Mouse (Mus musculus): ENCODE measurements around the gene Senp7. TPM values are rescaled to one million over a fixed set of nuclear protein-coding genes. Genes with fewer than 3 reads are reported as not detected.
"Not testable (repeated sequence)": the region's sequence is repeated elsewhere in the genome, so short reads cannot be mapped to it uniquely, and the experiment has no call there.

Gene Senp7
- polyA plus RNA-seq, 1 experiment from 2014 or later: 37.4 TPM

DNA sequence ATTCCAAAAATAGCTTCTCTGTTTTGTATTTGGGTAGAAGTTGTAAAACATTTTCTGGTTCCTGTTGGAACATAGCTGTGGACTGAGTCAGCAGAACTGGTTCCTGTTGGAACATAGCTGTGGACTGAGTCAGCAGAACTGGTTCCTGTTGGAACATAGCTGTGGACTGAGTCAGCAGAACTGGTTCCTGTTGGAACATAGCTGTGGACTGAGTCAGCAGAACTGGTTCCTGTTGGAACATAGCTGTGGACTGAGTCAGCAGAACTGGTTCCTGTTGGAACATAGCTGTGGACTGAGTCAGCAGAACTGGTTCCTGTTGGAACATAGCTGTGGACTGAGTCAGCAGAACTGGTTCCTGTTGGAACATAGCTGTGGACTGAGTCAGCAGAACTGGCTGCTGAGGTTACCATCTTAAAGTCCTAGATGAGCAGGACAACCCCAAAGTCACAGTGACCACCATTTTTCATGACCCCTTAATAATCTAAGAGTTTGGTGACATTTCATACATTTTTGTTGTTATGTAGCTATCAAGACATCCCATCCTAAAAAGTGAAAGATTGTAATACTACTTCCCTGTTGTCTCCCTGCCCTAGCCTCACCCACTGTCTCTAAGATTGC is 48.4 kb downstream of the Senp7 start:
- H3K9me3 ChIP-seq (ENCODE audit: control insufficient read depth, low read length); H3K9ac ChIP-seq (ENCODE audit: low read length); H3K4me2 ChIP-seq; H3K4me1 ChIP-seq (ENCODE audit: control insufficient read depth, insufficient read depth, low read length); DNase-seq (ENCODE audit: low spot score, missing footprints); ATAC-seq (ENCODE audit: low FRiP score); H3K27ac ChIP-seq (ENCODE audit: low read depth, low read length); H3K27me3 ChIP-seq (ENCODE audit: control insufficient read depth, insufficient read depth, low read length); H3K4me3 ChIP-seq (ENCODE audit: low read depth, low read length): not testable (repeated sequence)
- H3K36me3 ChIP-seq (ENCODE audit: control insufficient read depth, insufficient read depth, low read length): peaks cover 12% of the 10 kb centered on the region

DNA sequence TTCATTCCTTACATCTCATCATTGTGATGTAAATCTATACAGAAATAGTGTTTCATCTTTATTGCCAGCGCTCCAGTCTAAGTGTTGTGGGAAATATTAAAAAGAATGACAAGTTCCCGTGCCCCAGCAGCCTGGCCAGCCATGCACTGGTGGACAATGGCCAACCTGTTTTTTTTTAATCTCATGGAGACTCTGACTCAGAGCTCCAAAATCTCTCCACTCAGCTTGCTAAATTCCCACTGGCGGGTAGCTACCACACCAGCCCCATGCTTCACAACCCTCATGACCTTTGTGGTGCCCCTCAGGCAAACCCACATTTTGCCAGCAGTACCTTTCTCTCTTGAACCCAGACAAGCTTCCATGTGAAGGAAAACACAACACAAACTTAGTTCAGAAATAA is 67.6 kb downstream of the Senp7 start:
- no peak overlapping the region for H3K27ac ChIP-seq (ENCODE audit: low read depth, low read length)
- ATAC-seq (ENCODE audit: low FRiP score): no peak
- H3K27me3 ChIP-seq (ENCODE audit: control insufficient read depth, insufficient read depth, low read length): no peaks in the 10 kb centered on the region
- DNase-seq (ENCODE audit: low spot score, missing footprints): peak; percentile 39
- H3K4me2 ChIP-seq: no peak overlapping the region
- no peak overlapping the region for H3K4me3 ChIP-seq (ENCODE audit: low read depth, low read length)
- WGBS: 88% methylated on average over 3 of the region's 3 CpGs
- peaks cover 8% of the 10 kb centered on the region for H3K36me3 ChIP-seq (ENCODE audit: control insufficient read depth, insufficient read depth, low read length)
- no peak overlapping the region for H3K9ac ChIP-seq (ENCODE audit: low read length)
- H3K9me3 ChIP-seq (ENCODE audit: control insufficient read depth, low read length): no peaks in the 10 kb centered on the region
- H3K4me1 ChIP-seq (ENCODE audit: control insufficient read depth, insufficient read depth, low read length): no peaks in the 10 kb centered on the region

DNA sequence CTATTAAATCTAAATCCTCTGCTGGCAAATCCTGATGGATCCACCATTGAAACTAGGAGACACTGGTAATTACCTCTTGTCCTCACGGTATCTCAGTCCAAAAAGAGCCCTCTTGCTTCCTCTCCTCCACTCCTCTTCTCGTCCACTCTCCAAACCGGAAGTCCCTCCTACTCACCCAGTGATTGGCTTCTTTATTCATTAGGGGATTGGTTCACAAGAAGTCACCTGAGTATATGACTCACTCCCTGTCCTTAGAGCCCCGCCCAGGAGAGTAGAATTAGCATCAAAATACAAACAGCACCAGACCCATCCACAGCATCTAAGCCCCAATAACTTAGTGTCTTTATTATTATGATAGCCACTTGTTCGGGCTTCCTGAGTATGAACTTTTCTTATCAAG is 68.0 kb downstream of the Senp7 start:
- Histone ChIP-seq H3K4me3 (ENCODE audit: low read depth, low read length) (no peak overlapping the region), H3K27me3 (ENCODE audit: control insufficient read depth, insufficient read depth, low read length) (no peaks in the 10 kb centered on the region), H3K36me3 (ENCODE audit: control insufficient read depth, insufficient read depth, low read length) (peaks cover 10% of the 10 kb centered on the region), H3K27ac (ENCODE audit: low read depth, low read length) (no peak overlapping the region), H3K9me3 (ENCODE audit: control insufficient read depth, low read length) (no peaks in the 10 kb centered on the region), H3K4me1 (ENCODE audit: control insufficient read depth, insufficient read depth, low read length) (no peaks in the 10 kb centered on the region), H3K9ac (ENCODE audit: low read length) (no peak overlapping the region), H3K4me2 (no peak overlapping the region)
- ATAC-seq (ENCODE audit: low FRiP score) (no peak), DNase-seq (ENCODE audit: low spot score, missing footprints) (peak; percentile 33)
- 90% methylated on average over 5 of the region's 5 CpGs for WGBS

DNA sequence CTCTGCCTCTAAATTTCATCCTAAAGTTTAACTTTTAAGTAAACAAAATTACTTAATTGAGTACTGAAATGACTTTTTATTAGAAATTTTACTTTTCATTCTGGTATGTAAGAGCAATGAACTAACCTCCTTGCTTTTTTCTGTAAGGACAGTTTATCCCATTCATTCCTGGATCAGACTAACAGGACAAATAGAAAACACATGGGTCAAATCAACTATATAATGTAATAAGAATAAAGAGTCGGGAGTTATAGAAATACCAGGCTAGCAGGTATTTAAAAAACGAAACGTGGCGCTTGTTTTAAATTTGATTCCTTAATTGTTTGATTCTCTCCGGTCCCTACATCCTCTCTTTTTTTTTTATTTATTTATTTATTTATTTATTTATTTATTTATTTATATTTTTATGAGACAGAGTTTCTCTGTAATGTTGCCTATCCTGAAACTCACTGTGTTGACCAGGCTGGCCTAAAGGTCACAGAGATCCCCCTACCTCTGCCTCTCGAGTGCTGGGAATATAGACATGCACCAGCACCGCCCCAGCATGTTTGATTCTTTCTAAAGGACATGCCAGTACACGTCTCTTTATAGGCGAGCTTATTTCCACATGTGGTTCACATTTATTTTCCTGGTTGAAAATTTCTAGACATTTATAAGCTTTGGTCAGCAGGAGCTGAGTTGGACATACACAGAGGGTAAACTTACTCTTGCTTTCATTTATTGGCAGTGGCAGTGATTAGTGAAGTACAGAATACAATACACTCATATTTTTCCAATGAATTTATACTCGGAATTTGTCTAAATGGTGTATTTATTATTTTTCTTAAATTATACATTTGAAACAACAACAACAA is 69.4 kb downstream of the Senp7 start:
- Histone ChIP-seq H3K4me3 (ENCODE audit: low read depth, low read length) (no peak overlapping the region), H3K9ac (ENCODE audit: low read length) (no peak overlapping the region), H3K27me3 (ENCODE audit: control insufficient read depth, insufficient read depth, low read length) (no peaks in the 10 kb centered on the region), H3K4me2 (no peak overlapping the region), H3K4me1 (ENCODE audit: control insufficient read depth, insufficient read depth, low read length) (no peaks in the 10 kb centered on the region), H3K27ac (ENCODE audit: low read depth, low read length) (no peak overlapping the region), H3K9me3 (ENCODE audit: control insufficient read depth, low read length) (no peaks in the 10 kb centered on the region), H3K36me3 (ENCODE audit: control insufficient read depth, insufficient read depth, low read length) (peaks cover 10% of the 10 kb centered on the region)
- ATAC-seq (ENCODE audit: low FRiP score) (no peak), DNase-seq (ENCODE audit: low spot score, missing footprints) (peak; percentile 65)
- 89% methylated on average over 10 of the region's 10 CpGs for whole genome bisulfite sequencing

DNA sequence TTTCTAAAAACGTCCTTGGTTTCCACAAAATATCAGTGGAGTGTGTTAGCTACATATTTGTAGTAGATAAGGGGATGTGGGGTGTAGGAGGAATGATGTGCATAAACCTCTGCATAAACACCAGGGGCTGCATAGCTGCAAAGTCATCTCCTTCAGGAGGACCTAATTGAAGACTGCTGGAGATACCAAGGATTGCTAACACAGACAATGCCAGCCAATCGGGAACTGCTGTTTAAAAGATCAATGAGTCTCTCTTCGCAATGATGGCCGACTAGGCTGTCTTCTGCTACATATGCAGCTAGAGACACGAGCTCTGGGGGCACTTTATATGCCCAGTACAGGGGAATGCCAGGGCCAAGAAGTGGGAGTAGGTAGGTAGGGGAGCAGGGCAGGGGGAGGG is 74.4 kb downstream of the Senp7 start:
- Histone ChIP-seq H3K4me1 (ENCODE audit: control insufficient read depth, insufficient read depth, low read length) (no peaks in the 10 kb centered on the region), H3K9me3 (ENCODE audit: control insufficient read depth, low read length) (no peaks in the 10 kb centered on the region), H3K27me3 (ENCODE audit: control insufficient read depth, insufficient read depth, low read length) (no peaks in the 10 kb centered on the region), H3K27ac (ENCODE audit: low read depth, low read length) (no peak overlapping the region), H3K4me3 (ENCODE audit: low read depth, low read length) (no peak overlapping the region), H3K9ac (ENCODE audit: low read length) (no peak overlapping the region), H3K36me3 (ENCODE audit: control insufficient read depth, insufficient read depth, low read length) (peaks cover 3% of the 10 kb centered on the region; the same call in 1 of the 2 replicates), H3K4me2 (no peak overlapping the region)
- DNase-seq (ENCODE audit: low spot score, missing footprints) (peak; percentile 72), ATAC-seq (ENCODE audit: low FRiP score) (no peak)
- 87% methylated on average over 5 of the region's 5 CpGs for WGBS

DNA sequence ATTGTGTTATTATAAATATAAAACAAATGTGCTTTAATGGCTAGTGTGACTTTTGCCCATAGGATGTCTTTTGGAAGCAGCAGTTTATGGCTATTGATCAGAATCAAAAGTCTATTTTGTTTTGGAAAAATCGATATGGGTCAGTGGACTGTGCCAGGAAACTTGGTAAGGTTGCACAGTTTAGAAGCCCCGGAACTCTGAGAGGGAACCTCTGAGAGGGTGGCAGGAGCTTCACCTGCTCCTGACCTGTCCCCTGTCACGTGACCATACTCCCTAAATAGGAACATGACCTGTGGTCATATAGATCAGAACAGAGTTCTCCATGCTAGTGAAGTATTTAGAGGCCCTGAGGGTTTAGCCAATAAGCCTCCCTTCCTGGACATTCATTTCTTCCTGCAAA is 75.9 kb downstream of the Senp7 start:
- Histone ChIP-seq H3K9me3 (ENCODE audit: control insufficient read depth, low read length) (no peaks in the 10 kb centered on the region), H3K27me3 (ENCODE audit: control insufficient read depth, insufficient read depth, low read length) (no peaks in the 10 kb centered on the region), H3K9ac (ENCODE audit: low read length) (no peak overlapping the region), H3K4me1 (ENCODE audit: control insufficient read depth, insufficient read depth, low read length) (no peaks in the 10 kb centered on the region), H3K36me3 (ENCODE audit: control insufficient read depth, insufficient read depth, low read length) (peaks cover 3% of the 10 kb centered on the region; the same call in 1 of the 2 replicates), H3K27ac (ENCODE audit: low read depth, low read length) (no peak overlapping the region), H3K4me2 (no peak overlapping the region), H3K4me3 (ENCODE audit: low read depth, low read length) (no peak overlapping the region)
- 92% methylated on average over 3 of the region's 3 CpGs for WGBS
- ATAC-seq (ENCODE audit: low FRiP score) (no peak), DNase-seq (ENCODE audit: low spot score, missing footprints) (peak; percentile 53)

DNA sequence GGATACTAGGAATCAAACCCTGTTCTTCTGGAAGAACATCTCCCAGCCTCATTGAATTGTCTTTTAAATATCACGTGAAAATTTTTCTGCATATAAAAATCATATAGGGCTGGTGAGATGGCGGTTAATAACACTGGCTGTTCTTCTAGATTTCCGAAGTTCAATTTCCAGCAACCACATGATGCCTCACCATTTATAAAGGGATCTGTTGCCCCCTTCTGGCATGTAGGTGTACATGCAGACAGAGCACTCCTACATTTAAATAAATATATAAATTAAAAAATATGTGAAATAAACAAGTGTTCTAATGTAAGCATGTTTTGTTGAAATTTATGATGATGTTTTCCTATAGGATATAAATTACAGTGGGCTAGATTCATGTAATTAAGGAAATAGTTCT is 83.5 kb downstream of the Senp7 start:
- Histone ChIP-seq H3K4me1 (ENCODE audit: control insufficient read depth, insufficient read depth, low read length) (no peaks in the 10 kb centered on the region), H3K4me2 (no peak overlapping the region), H3K9me3 (ENCODE audit: control insufficient read depth, low read length) (no peaks in the 10 kb centered on the region), H3K36me3 (ENCODE audit: control insufficient read depth, insufficient read depth, low read length) (no peaks in the 10 kb centered on the region), H3K9ac (ENCODE audit: low read length) (no peak overlapping the region), H3K27ac (ENCODE audit: low read depth, low read length) (no peak overlapping the region), H3K4me3 (ENCODE audit: low read depth, low read length) (no peak overlapping the region), H3K27me3 (ENCODE audit: control insufficient read depth, insufficient read depth, low read length) (no peaks in the 10 kb centered on the region)
- ATAC-seq (ENCODE audit: low FRiP score): 0 out of 2 replicates have a peak, but pooled peaks have one; percentile 33
- peak; percentile 83 for DNase-seq (ENCODE audit: low spot score, missing footprints)
- WGBS: 42% methylated on average over 3 of the region's 3 CpGs

DNA sequence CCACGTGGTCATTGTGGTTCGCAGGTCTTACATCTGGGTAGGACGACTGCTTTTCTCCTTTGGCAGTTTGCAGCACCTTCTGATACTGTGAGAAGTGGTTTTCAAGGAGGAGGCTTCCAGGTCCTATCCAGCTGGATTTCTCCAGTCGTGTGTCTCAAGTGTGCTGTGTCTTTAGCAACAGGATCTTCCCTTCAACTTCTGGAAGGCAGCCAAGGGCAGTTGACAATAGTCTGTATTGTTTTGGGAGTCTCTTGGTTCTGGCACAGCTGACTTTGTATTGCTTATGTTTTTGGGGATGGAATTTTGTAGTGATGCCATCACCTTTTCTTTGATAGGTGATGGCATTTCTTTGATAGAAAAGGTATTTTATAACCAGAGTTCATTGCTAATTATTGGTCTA is 86.0 kb downstream of the Senp7 start:
- H3K4me3 ChIP-seq (ENCODE audit: low read depth, low read length): no peak overlapping the region
- H3K9me3 ChIP-seq (ENCODE audit: control insufficient read depth, low read length): no peaks in the 10 kb centered on the region
- WGBS: 62% methylated on average over 4 of the region's 4 CpGs
- no peaks in the 10 kb centered on the region for H3K27me3 ChIP-seq (ENCODE audit: control insufficient read depth, insufficient read depth, low read length)
- no peak overlapping the region for H3K27ac ChIP-seq (ENCODE audit: low read depth, low read length)
- DNase-seq (ENCODE audit: low spot score, missing footprints): no peak
- H3K4me2 ChIP-seq: no peak overlapping the region
- H3K9ac ChIP-seq (ENCODE audit: low read length): no peak overlapping the region
- H3K36me3 ChIP-seq (ENCODE audit: control insufficient read depth, insufficient read depth, low read length): no peaks in the 10 kb centered on the region
- ATAC-seq (ENCODE audit: low FRiP score): no peak
- H3K4me1 ChIP-seq (ENCODE audit: control insufficient read depth, insufficient read depth, low read length): no peaks in the 10 kb centered on the region

DNA sequence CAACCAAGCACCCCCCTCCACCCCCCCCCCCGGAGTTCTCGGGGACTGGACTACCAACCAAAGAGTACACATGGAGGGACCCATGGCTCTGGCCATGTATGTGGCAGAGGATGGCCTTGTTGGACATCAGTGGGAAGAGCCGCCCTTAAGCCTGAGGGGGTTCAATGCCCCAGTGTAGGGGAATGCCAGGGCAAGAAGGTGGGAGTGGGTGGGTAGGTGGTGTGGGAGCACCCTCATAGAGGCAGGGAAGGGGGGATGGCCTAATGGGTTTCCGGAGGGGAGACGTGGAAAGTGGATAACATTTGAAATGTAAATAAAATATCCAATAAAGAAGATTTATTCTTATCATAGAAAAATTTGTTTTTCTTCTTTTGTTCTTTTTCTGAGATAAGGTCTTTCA is 89.5 kb downstream of the Senp7 start:
- not testable (repeated sequence) for H3K27me3 ChIP-seq (ENCODE audit: control insufficient read depth, insufficient read depth, low read length); H3K27ac ChIP-seq (ENCODE audit: low read depth, low read length); H3K9me3 ChIP-seq (ENCODE audit: control insufficient read depth, low read length); H3K9ac ChIP-seq (ENCODE audit: low read length); H3K4me2 ChIP-seq; DNase-seq (ENCODE audit: low spot score, missing footprints); H3K36me3 ChIP-seq (ENCODE audit: control insufficient read depth, insufficient read depth, low read length); H3K4me3 ChIP-seq (ENCODE audit: low read depth, low read length); ATAC-seq (ENCODE audit: low FRiP score); H3K4me1 ChIP-seq (ENCODE audit: control insufficient read depth, insufficient read depth, low read length)
- 98% methylated on average over 5 of the region's 5 CpGs for WGBS

Data from midbrain, embryonic 11.5 days (tissue).